Mouse (Mus musculus): ENCODE data around the gene Zcchc18.

DNA sequence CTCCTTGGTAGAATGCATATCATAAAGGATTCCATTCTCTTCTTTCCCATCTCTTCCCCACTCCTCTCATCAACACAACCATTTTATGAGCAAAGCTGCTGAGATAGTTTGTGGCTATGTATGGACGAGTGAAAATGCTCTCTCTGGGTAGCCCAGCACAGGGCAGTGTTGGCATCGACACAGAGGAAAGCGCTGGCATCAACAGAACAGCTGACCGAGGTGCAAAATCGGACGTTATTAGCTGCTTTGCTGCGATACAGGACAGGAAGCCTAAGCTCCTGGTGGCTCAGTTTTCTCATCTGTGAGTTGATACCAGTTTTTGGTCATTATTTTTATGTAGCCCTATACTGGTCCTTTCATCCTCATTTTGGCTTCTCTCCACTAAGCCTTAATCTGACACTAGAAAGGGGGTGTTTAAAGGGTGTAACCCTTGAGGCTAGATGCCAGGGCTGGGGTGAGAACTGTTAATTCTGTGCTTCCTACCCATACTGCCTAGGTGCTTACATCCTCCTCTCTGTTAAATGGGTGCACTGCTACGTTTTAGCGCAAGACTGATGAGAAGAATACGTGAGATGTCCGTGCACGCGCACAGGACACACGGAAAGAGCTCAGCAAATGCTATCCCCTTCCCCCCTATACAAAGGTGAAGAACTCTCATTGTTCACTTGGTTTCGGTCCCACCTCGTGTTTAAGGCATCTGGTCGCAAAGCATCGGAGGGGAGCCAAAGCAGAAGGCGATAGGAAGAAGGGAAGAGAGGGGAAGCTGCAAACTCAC, 577 bp upstream of the Zcchc18 start:
- TF ChIP-seq CTCF (IDR thresholded peaks at IDR 0.05) (no peak), EP300 (IDR thresholded peaks at IDR 0.05) (no peak)
